In the genomic region with DNA sequence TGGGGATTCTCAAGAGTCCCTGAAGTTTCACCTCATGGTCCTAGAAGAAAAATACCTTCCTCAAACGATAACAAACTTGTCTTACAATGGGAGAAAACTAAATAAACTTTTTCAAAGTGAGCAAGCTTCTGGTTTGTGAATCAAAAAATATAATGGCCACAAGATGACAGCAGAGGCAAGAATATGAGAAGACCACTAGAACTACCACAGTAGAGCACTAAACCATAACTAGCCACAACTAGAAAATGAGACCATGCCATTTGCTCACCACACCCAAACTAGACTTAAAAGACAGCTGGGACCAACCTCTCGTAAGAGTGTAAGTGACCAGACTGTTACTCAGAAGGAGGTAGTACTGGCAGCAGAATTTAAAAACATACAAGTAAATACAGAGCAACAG, we compare ENCODE assay signal across 24 mouse cellular contexts. TPM values are rescaled to one million over a fixed set of nuclear protein-coding genes. Genes with fewer than 3 reads are reported as not detected.
DNase-seq lines count a peak whose midpoint lies in the region; ATAC-seq and TF ChIP-seq lines count a peak whose summit lies in the region.
"Had no signal": no experiment of that assay in that cellular context is flagged by ENCODE, and none has a peak within 500 bp of the region (broad histone marks: within the 10 kb centered on the region; RNA-seq: fewer than 3 reads in every experiment).

No protein-coding gene starts in this region.

- no peak for TF ChIP-seq CTCF in lung, postnatal 0 days (IDR thresholded peaks at IDR 0.05)
- TF ChIP-seq CTCF in E14TG2a.4 (conservative IDR thresholded peaks at IDR 0.05; ENCODE audit: low read length): peak; percentile 40; the same call in 1 of the 2 replicates

- 81% methylated on average over 2 of the region's 2 CpGs for WGBS in lung, postnatal 0 days
- WGBS in heart, embryonic 11.5 days (ENCODE audit: insufficient replicate concordance): 88% methylated on average over 2 of the region's 2 CpGs

- H3K9ac ChIP-seq in lung, postnatal 0 days (replicated peaks; ENCODE audit: low read depth): no peak overlapping the region
- no peak overlapping the region for H3K9ac ChIP-seq in heart, embryonic 11.5 days (ENCODE audit: low read depth, low read length)
- H3K9ac ChIP-seq: hindbrain, embryonic 13.5 days; limb, embryonic 12.5 days; liver, embryonic 14.5 days; midbrain, embryonic 15.5 days; neural tube, embryonic 12.5 days had no signal

- H3K27ac ChIP-seq in lung, postnatal 0 days (ENCODE audit: low read length): no peak overlapping the region
- no peak overlapping the region for H3K27ac ChIP-seq in heart, embryonic 11.5 days (ENCODE audit: low read depth, low read length)
- H3K27ac ChIP-seq: hindbrain, embryonic 13.5 days; limb, embryonic 12.5 days; liver, embryonic 14.5 days; macrophage; midbrain, embryonic 15.5 days; neural tube, embryonic 12.5 days had no signal

- H3K27me3 ChIP-seq in lung, postnatal 0 days (replicated peaks; ENCODE audit: insufficient read depth, low read length): no peaks in the 10 kb centered on the region
- no peaks in the 10 kb centered on the region for H3K27me3 ChIP-seq in E14TG2a.4 (ENCODE audit: insufficient read depth, low read length)
- H3K27me3 ChIP-seq in heart, embryonic 11.5 days (ENCODE audit: control insufficient read depth, insufficient read depth, low read length): no peaks in the 10 kb centered on the region
- H3K27me3 ChIP-seq: hindbrain, embryonic 13.5 days; limb, embryonic 12.5 days; midbrain, embryonic 15.5 days; neural tube, embryonic 12.5 days had no signal

- TF ChIP-seq EP300 in lung, postnatal 0 days (IDR thresholded peaks at IDR 0.05): no peak

- H3K4me3 ChIP-seq in lung, postnatal 0 days (ENCODE audit: low read depth, low read length): no peak overlapping the region
- H3K4me3 ChIP-seq in E14TG2a.4 (replicated peaks; ENCODE audit: low read length): no peak overlapping the region
- no peak overlapping the region for H3K4me3 ChIP-seq in heart, embryonic 11.5 days (ENCODE audit: low read depth, low read length)
- H3K4me3 ChIP-seq: hindbrain, embryonic 13.5 days; limb, embryonic 12.5 days; midbrain, embryonic 15.5 days; neural tube, embryonic 12.5 days had no signal

- H3K36me3 ChIP-seq in lung, postnatal 0 days (ENCODE audit: insufficient read depth, low read length): peaks cover 46% of the 10 kb centered on the region
- peaks cover 92% of the 10 kb centered on the region for H3K36me3 ChIP-seq in E14TG2a.4 (ENCODE audit: insufficient read depth, low read length)
- H3K36me3 ChIP-seq in heart, embryonic 11.5 days (ENCODE audit: control insufficient read depth, insufficient read depth, low read length): peaks cover 29% of the 10 kb centered on the region

- intact Hi-C loops in left cerebral cortex, postnatal 36 days (cut with DNase I): no loop called here

- ATAC-seq in lung, postnatal 0 days: no peak
- ATAC-seq in heart, embryonic 11.5 days (replicated peaks; ENCODE audit: insufficient number of reproducible peaks, low FRiP score, low TSS enrichment): no peak
- ATAC-seq: forebrain, embryonic 14.5 days; intestine, embryonic 16.5 days; midbrain, embryonic 15.5 days had no signal

- H3K4me1 ChIP-seq in lung, postnatal 0 days (ENCODE audit: insufficient read depth, low read depth, low read length): no peaks in the 10 kb centered on the region
- H3K4me1 ChIP-seq in E14TG2a.4 (replicated peaks; ENCODE audit: low read depth, low read length): peaks cover 15% of the 10 kb centered on the region
- H3K4me1 ChIP-seq in heart, embryonic 11.5 days (ENCODE audit: control insufficient read depth, insufficient read depth, low read length): no peaks in the 10 kb centered on the region
- H3K4me1 ChIP-seq: hindbrain, embryonic 13.5 days; limb, embryonic 12.5 days; midbrain, embryonic 15.5 days; neural tube, embryonic 12.5 days had no signal

- no peak overlapping the region for H3K4me2 ChIP-seq in lung, postnatal 0 days (replicated peaks; ENCODE audit: low read depth, low read length)
- no peak overlapping the region for H3K4me2 ChIP-seq in heart, embryonic 11.5 days
- H3K4me2 ChIP-seq: hindbrain, embryonic 13.5 days; limb, embryonic 12.5 days; midbrain, embryonic 15.5 days; neural tube, embryonic 12.5 days had no signal

- DNase-seq in lung, postnatal 25 days (ENCODE audit: low spot score): peak; percentile 38
- no peak for DNase-seq in lung, postnatal 0 days (ENCODE audit: low spot score)
- peak; percentile 52 for DNase-seq in MN1 (ENCODE audit: low spot score)
- peak; percentile 73 for DNase-seq in c-Kit-positive CD71-negative TER-119-negative erythroid progenitor cells, embryonic 14.5 days (ENCODE audit: low read depth)
- no peak for DNase-seq in right cerebral cortex, postnatal 10 days (ENCODE audit: low spot score in 2 of 2)
- DNase-seq in left cerebral cortex, postnatal 36 days (ENCODE audit: low spot score in 2 of 2): no peak
- DNase-seq: cerebellum, postnatal 25 days; thymus, postnatal 36 days had no signal

- H3K9me3 ChIP-seq in lung, postnatal 0 days (ENCODE audit: low read length): no peaks in the 10 kb centered on the region
- no peaks in the 10 kb centered on the region for H3K9me3 ChIP-seq in E14TG2a.4 (ENCODE audit: low read length)
- H3K9me3 ChIP-seq in heart, embryonic 11.5 days (replicated peaks; ENCODE audit: control insufficient read depth, low read length): no peaks in the 10 kb centered on the region
- H3K9me3 ChIP-seq: hindbrain, embryonic 13.5 days; limb, embryonic 12.5 days; midbrain, embryonic 15.5 days; neural tube, embryonic 12.5 days had no signal

RNA-seq across cellular contexts. Expression of a gene that starts 18.8 kb away (rescaled TPM):
- polyA plus RNA-seq in lung, postnatal 0 days (2015; fragmentation: Nextera tagmentation; extraction: Ambion mirVana): 0.32 and 0.50 TPM in 2 replicates
- 2.9 and 3.1 TPM in 2 replicates for polyA plus RNA-seq in heart, embryonic 11.5 days (2014; fragmentation: Nextera tagmentation; extraction: Ambion mirVana)
- total RNA-seq in left cerebral cortex, postnatal 36 days (2021): 1 to 10 TPM; 7.0 to 9.6 TPM

RNA-seq across cellular contexts. Expression of a gene that starts 19.3 kb away (rescaled TPM):
- polyA plus RNA-seq in lung, postnatal 0 days (2015; fragmentation: Nextera tagmentation; extraction: Ambion mirVana): not detected in 2 replicates
- polyA plus RNA-seq in heart, embryonic 11.5 days (2014; fragmentation: Nextera tagmentation; extraction: Ambion mirVana): not detected in 2 replicates
- total RNA-seq in left cerebral cortex, postnatal 36 days (2021): not detected
- total RNA-seq: adrenal gland, adult 18-20 months; gastrocnemius, adult 18-20 months; heart, adult 18-20 months; heart, postnatal 10 days; layer of hippocampus, postnatal 14 days had no signal
- polyA plus RNA-seq: forebrain, embryonic 14.5 days; hindbrain, embryonic 13.5 days; intestine, embryonic 16.5 days; limb, embryonic 12.5 days; liver, embryonic 14.5 days; macrophage; midbrain, embryonic 15.5 days; neural tube, embryonic 12.5 days; spleen, adult 2 months had no signal

RNA-seq across cellular contexts. Expression of a gene that starts 26.0 kb away (rescaled TPM):
- polyA plus RNA-seq in lung, postnatal 0 days (2015; fragmentation: Nextera tagmentation; extraction: Ambion mirVana): 63.0 and 67.5 TPM in 2 replicates
- 56.7 and 60.8 TPM in 2 replicates for polyA plus RNA-seq in heart, embryonic 11.5 days (2014; fragmentation: Nextera tagmentation; extraction: Ambion mirVana)
- total RNA-seq in left cerebral cortex, postnatal 36 days (2021): 10 to 100 TPM; 22.6 to 23.1 TPM

RNA-seq across cellular contexts. Expression of a gene that starts 26.7 kb away (rescaled TPM):
- 74.0 and 82.5 TPM in 2 replicates for polyA plus RNA-seq in lung, postnatal 0 days (2015; fragmentation: Nextera tagmentation; extraction: Ambion mirVana)
- 72.1 and 96.8 TPM in 2 replicates for polyA plus RNA-seq in heart, embryonic 11.5 days (2014; fragmentation: Nextera tagmentation; extraction: Ambion mirVana)
- total RNA-seq in left cerebral cortex, postnatal 36 days (2021): 100 to 1,000 TPM; 126 to 237 TPM

RNA-seq across cellular contexts. Expression of a gene that starts 38.6 kb away (rescaled TPM):
- polyA plus RNA-seq in lung, postnatal 0 days (2015; fragmentation: Nextera tagmentation; extraction: Ambion mirVana): 0.20 and 0.25 TPM in 2 replicates
- 0.15 and 0.36 TPM in 2 replicates for polyA plus RNA-seq in heart, embryonic 11.5 days (2014; fragmentation: Nextera tagmentation; extraction: Ambion mirVana)
- total RNA-seq in left cerebral cortex, postnatal 36 days (2021): not detected
- total RNA-seq: adrenal gland, adult 18-20 months; gastrocnemius, adult 18-20 months; heart, adult 18-20 months had no signal
- polyA plus RNA-seq: macrophage had no signal

Comparison
In these comparisons a context has a peak if more than half of its experiments do, and no peak if none do; other contexts are left out.
1. DNase-seq: peak in lung, postnatal 25 days (single experiment), MN1 (single experiment) and c-Kit-positive CD71-negative TER-119-negative erythroid progenitor cells, embryonic 14.5 days (single experiment); none in lung, postnatal 0 days (single experiment), right cerebral cortex, postnatal 10 days (0 of 2) and left cerebral cortex, postnatal 36 days (0 of 2).